Mouse (Mus musculus) liver, embryonic 15.5 days (tissue): Measurements from ENCODE around the gene Clint1. TPM values are rescaled to one million over a fixed set of nuclear protein-coding genes. Genes with fewer than 3 reads are reported as not detected.
A peak's percentile ranks its signal among the peaks of the same experiment; 100 is the strongest.

ENCODE experiments used
- ATAC-seq: fragments of 200-750 bp; cut with Nextera tagmentation; 2 replicates; pipeline ENCODE4 v1.8.0; 2017; ENCODE audit warnings: moderate number of reproducible peaks, mild to moderate bottlenecking, moderate library complexity; ENCODE audit not compliant: insufficient read depth
- H3K27ac ChIP-seq: fragments of 300-500 bp; sonication (generic); replicated peaks from 2 replicates; pipeline ENCODE4 v1.5.1; 2015; ENCODE audit warnings: mild to moderate bottlenecking, inconsistent platforms
- H3K27me3 ChIP-seq: fragments of 300-500 bp; sonication (generic); 2 replicates; pipeline ENCODE4 v1.6.1; 2015; ENCODE audit warnings: mild to moderate bottlenecking, inconsistent platforms
- H3K36me3 ChIP-seq: fragments of 300-500 bp; sonication (generic); replicated peaks from 2 replicates; pipeline ENCODE4 v1.6.1; 2015; ENCODE audit warnings: moderate library complexity, mild to moderate bottlenecking, inconsistent platforms
- H3K4me1 ChIP-seq: fragments of 300-500 bp; sonication (generic); replicated peaks from 2 replicates; pipeline ENCODE4 v1.6.1; 2015; ENCODE audit warnings: inconsistent platforms
- H3K4me2 ChIP-seq: fragments of 300-500 bp; sonication (generic); 2 replicates; pipeline ENCODE4 v1.6.1; 2015; ENCODE audit warnings: moderate library complexity, mild to moderate bottlenecking, inconsistent platforms
- H3K4me3 ChIP-seq: fragments of 300-500 bp; sonication (generic); replicated peaks from 2 replicates; pipeline ENCODE4 v1.5.1; 2015; ENCODE audit warnings: mild to moderate bottlenecking, inconsistent platforms
- H3K9ac ChIP-seq: fragments of 300-500 bp; sonication (generic); 2 replicates; pipeline ENCODE4 v1.6.1; 2015; ENCODE audit warnings: moderate library complexity, mild to moderate bottlenecking, inconsistent platforms
- H3K9me3 ChIP-seq: fragments of 300-500 bp; sonication (generic); replicated peaks from 2 replicates; pipeline ENCODE4 v1.6.1; 2016; ENCODE audit warnings: inconsistent platforms
- WGBS: fragments of 180-500 bp; shearing (Covaris S2); methylation state at CpG from one replicate; pipeline ENCODE4 v1.1.7; 2015; ENCODE audit warnings: mixed read lengths; ENCODE audit not compliant: insufficient replicate concordance; 5-methylcytosine and 5-hydroxymethylcytosine counted together
- microRNA-seq: library from miRNA; unstranded; fragments of <30 nt; microRNA quantifications from one replicate; pipeline ENCODE4, GENCODE M21; 2016
- polyA plus RNA-seq: library from polyadenylated mRNA; unstranded; fragments of >200 nt; fragmentation: Nextera tagmentation; extraction: Ambion mirVana; gene quantifications from 2 replicates; pipeline ENCODE4 v1.2.1, GENCODE M21; 2015

Clint1 gene
- polyA plus RNA-seq, 1 experiment from 2014 or later, result 53.8 TPM

- H3K9ac ChIP-seq, result no peak overlapping the region
- ATAC-seq, result no peak
- no peak overlapping the region for H3K27ac ChIP-seq
- no peak overlapping the region for H3K4me2 ChIP-seq
- H3K9me3 ChIP-seq, result no peaks in the 10 kb centered on the region
- WGBS, result 49% methylated on average over 2 of the region's 2 CpGs
- H3K27me3 ChIP-seq, result no peaks in the 10 kb centered on the region
- H3K4me1 ChIP-seq, result peaks cover 22% of the 10 kb centered on the region
- peaks cover 37% of the 10 kb centered on the region for H3K36me3 ChIP-seq
- H3K4me3 ChIP-seq, result no peak overlapping the region
These were observed 95.6 kb downstream of the Clint1 start for GRCm38 (mm10) chr11:45947491-45947890.

GRCm38 (mm10) chr11:45955127-45955627, 103.3 kb downstream of the Clint1 start, which contains the start of gene Thg1l:
TSS of gene Thg1l (minus strand) at chr11:45955494.
- Histone ChIP-seq H3K27me3 (no peaks in the 10 kb centered on the region), H3K36me3 (peaks cover 27% of the 10 kb centered on the region), H3K4me3 (peak within 1 kb of the TSS; percentile 83), H3K9ac (peak within 1 kb of the TSS; percentile 54), H3K27ac (no peak within 1 kb of the TSS), H3K4me1 (peaks cover 13% of the 10 kb centered on the region), H3K9me3 (no peaks in the 10 kb centered on the region), H3K4me2 (peak within 1 kb of the TSS; percentile 64)
- ATAC-seq, result peak; percentile 98
- under 1% methylated on average over 32 of the region's 32 CpGs for WGBS

- no peak overlapping the region for H3K9ac ChIP-seq
- H3K4me3 ChIP-seq, result no peak overlapping the region
- WGBS, result 47% methylated on average over 3 of the region's 3 CpGs
- 0 out of 2 replicates have a peak, but pooled peaks cover 4% of the 10 kb centered on the region for H3K27me3 ChIP-seq
- peaks cover 6% of the 10 kb centered on the region; the same call in 1 of the 2 replicates for H3K4me1 ChIP-seq
- H3K4me2 ChIP-seq, result no peak overlapping the region
- no peaks in the 10 kb centered on the region for H3K36me3 ChIP-seq
- ATAC-seq, result no peak
- no peaks in the 10 kb centered on the region for H3K9me3 ChIP-seq
- H3K27ac ChIP-seq, result no peak overlapping the region
These were observed 107.7 kb downstream of the Clint1 start for GRCm38 (mm10) chr11:45959598-45959997.

GRCm38 (mm10) chr11:45960003-45960402, 108.2 kb downstream of the Clint1 start:
- Histone ChIP-seq H3K4me1 (0 out of 2 replicates have a peak, but pooled peaks cover 2% of the 10 kb centered on the region), H3K4me2 (no peak overlapping the region), H3K36me3 (no peaks in the 10 kb centered on the region), H3K4me3 (no peak overlapping the region), H3K27me3 (0 out of 2 replicates have a peak, but pooled peaks cover 4% of the 10 kb centered on the region), H3K9ac (no peak overlapping the region), H3K27ac (no peak overlapping the region), H3K9me3 (no peaks in the 10 kb centered on the region)
- 69% methylated on average over 5 of the region's 5 CpGs for WGBS
- no peak for ATAC-seq

Small RNA genes lying within 50 kb of the gene (microRNA-seq; reads per million reads assigned to microRNA genes)
- gene Gm22751, result not detected

Other genes with a start within 250 kb of the Clint1 start
- gene Lsm11, start 92.9 kb downstream of the Clint1 start, polyA plus RNA-seq, result 2.3 and 2.5 TPM in 2 replicates
- 5.5 and 5.7 TPM in 2 replicates for gene Thg1l, start 103.4 kb downstream of the Clint1 start, polyA plus RNA-seq
- gene Sox30, start 128.3 kb downstream of the Clint1 start, polyA plus RNA-seq, result not detected in 2 replicates
- 3.4 TPM in 2 replicates for gene Gm12166, start 200.3 kb downstream of the Clint1 start, polyA plus RNA-seq
- gene Adam19, start 203.9 kb downstream of the Clint1 start, polyA plus RNA-seq, result 0.93 and 0.98 TPM in 2 replicates